Mouse (Mus musculus) midbrain, embryonic 12.5 days (tissue): ENCODE results near the gene Ranbp3. TPM values are rescaled to one million over a fixed set of nuclear protein-coding genes. Genes with fewer than 3 reads are reported as not detected.

Experiments used
- ATAC-seq: fragments of 200-750 bp; cut with Nextera tagmentation; 2 replicates; pipeline ENCODE4 v1.8.0; 2017; ENCODE audit warnings: low read depth, moderate TSS enrichment, moderate library complexity; ENCODE audit not compliant: low FRiP score
- H3K27ac ChIP-seq: fragments of 300-500 bp; sonication (generic); replicated peaks from 2 replicates; pipeline ENCODE4 v1.5.1; 2016; ENCODE audit warnings: mild to moderate bottlenecking
- H3K27me3 ChIP-seq: fragments of 300-500 bp; sonication (generic); 2 replicates; pipeline ENCODE4 v1.6.1; 2016; ENCODE audit warnings: mild to moderate bottlenecking
- H3K36me3 ChIP-seq: fragments of 300-500 bp; sonication (generic); 2 replicates; pipeline ENCODE4 v1.6.1; 2016
- H3K4me1 ChIP-seq: fragments of 300-500 bp; sonication (generic); 2 replicates; pipeline ENCODE4 v1.6.1; 2016
- H3K4me2 ChIP-seq: fragments of 300-500 bp; sonication (generic); replicated peaks from 2 replicates; pipeline ENCODE4 v1.6.1; 2016; ENCODE audit warnings: mild to moderate bottlenecking, moderate library complexity
- H3K4me3 ChIP-seq: fragments of 300-500 bp; sonication (generic); 2 replicates; pipeline ENCODE4 v1.5.1; 2016; ENCODE audit warnings: mild to moderate bottlenecking
- H3K9ac ChIP-seq: fragments of 300-500 bp; sonication (generic); replicated peaks from 2 replicates; pipeline ENCODE4 v1.6.1; 2016; ENCODE audit warnings: mild to moderate bottlenecking, moderate library complexity
- H3K9me3 ChIP-seq: fragments of 300-500 bp; sonication (generic); 2 replicates; pipeline ENCODE4 v1.6.1; 2016; ENCODE audit warnings: mild to moderate bottlenecking
- WGBS: fragments of 180-500 bp; shearing (Covaris S2); methylation state at CpG from one replicate; pipeline ENCODE4 v1.1.7; 2016; 5-methylcytosine and 5-hydroxymethylcytosine counted together
- polyA plus RNA-seq: library from polyadenylated mRNA; unstranded; fragments of >200 nt; fragmentation: Nextera tagmentation; extraction: Ambion mirVana; gene quantifications from 2 replicates; pipeline ENCODE4 v1.2.1, GENCODE M21; 2016

Gene Ranbp3
- polyA plus RNA-seq, 1 experiment from 2014 or later, result 115 TPM

DNA sequence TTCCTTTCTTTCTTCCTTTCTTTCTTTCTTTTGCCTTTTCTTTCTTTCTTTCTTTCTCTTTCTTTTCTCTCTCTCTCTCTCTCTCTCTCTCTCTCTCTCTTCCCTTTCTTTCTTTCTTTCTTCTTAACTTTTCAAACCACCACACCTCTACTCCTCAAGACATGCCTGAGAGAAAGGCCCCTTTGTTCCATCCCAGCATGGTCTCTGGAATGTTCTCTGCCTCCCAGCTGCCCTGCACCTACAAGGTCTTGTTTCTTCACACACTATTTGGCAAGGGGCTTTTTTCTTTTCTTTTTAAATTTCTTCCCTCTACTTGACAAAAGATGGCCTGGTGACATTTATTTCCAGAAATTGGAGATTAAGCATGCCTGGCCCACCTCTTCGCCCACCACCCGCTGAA is 56.6 kb downstream of the Ranbp3 start:
- ATAC-seq, result no peak
- no peak overlapping the region for H3K4me3 ChIP-seq
- H3K9me3 ChIP-seq, result no peaks in the 10 kb centered on the region
- H3K4me1 ChIP-seq, result peaks cover 18% of the 10 kb centered on the region; the same call in 1 of the 2 replicates
- no peaks in the 10 kb centered on the region; the same call in 1 of the 2 replicates for H3K27me3 ChIP-seq
- WGBS, result 51% methylated on average over 2 of the region's 2 CpGs
- no peak overlapping the region for H3K27ac ChIP-seq
- H3K9ac ChIP-seq, result no peak overlapping the region
- H3K4me2 ChIP-seq, result no peak overlapping the region
- H3K36me3 ChIP-seq, result no peaks in the 10 kb centered on the region

DNA sequence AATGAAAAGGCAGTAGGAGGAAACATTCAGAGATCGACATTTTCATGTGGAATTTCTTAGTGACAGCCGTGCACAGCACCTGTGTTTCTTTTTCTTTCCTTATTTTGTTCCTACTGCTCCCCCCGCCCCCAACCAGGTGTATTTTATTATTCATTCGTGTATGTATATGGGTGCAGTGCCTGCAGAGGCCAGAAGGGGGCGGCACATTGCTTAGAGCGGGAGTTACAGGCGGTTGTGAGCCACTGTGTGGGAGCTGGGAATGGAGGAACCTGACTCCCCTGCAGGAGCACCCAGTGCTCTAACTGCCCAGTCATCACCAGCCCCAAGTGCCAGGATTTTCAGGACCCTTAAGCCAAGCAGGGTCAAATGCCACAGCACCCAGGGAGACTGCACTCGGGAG is 63.4 kb downstream of the Ranbp3 start:
- no peak overlapping the region for H3K4me3 ChIP-seq
- peaks cover 6% of the 10 kb centered on the region; the same call in 1 of the 2 replicates for H3K27me3 ChIP-seq
- WGBS, result 46% methylated on average over 8 of the region's 8 CpGs
- no peak overlapping the region for H3K4me2 ChIP-seq
- H3K27ac ChIP-seq, result no peak overlapping the region
- no peak for ATAC-seq
- no peak overlapping the region for H3K9ac ChIP-seq
- no peaks in the 10 kb centered on the region for H3K36me3 ChIP-seq
- H3K9me3 ChIP-seq, result no peaks in the 10 kb centered on the region
- H3K4me1 ChIP-seq, result no peaks in the 10 kb centered on the region

DNA sequence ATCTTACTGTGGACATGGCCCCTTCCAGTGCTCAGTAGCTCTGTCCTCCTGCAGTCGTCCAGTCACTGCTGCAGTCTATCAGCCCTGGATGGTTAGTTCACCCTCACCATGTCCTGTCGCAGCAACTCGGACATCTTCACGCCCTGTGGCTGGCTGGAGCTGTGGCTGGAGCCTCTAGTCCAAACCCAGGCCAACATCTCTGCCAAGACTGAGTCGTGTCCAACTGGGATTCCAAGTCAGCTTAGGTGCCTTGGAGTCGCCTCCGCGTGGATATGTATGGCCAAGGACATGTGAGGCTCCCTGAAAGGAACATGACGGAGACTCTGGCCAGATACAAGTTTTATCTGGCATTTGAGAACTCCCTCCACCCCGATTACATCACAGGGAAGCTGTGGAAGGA is 65.1 kb downstream of the Ranbp3 start:
- no peak overlapping the region for H3K4me2 ChIP-seq
- no peaks in the 10 kb centered on the region for H3K36me3 ChIP-seq
- no peak overlapping the region for H3K9ac ChIP-seq
- H3K4me3 ChIP-seq, result no peak overlapping the region
- ATAC-seq, result no peak
- H3K27me3 ChIP-seq, result peaks cover 6% of the 10 kb centered on the region; the same call in 1 of the 2 replicates
- no peaks in the 10 kb centered on the region for H3K4me1 ChIP-seq
- H3K9me3 ChIP-seq, result no peaks in the 10 kb centered on the region
- WGBS, result 79% methylated on average over 10 of the region's 10 CpGs
- H3K27ac ChIP-seq, result no peak overlapping the region

DNA sequence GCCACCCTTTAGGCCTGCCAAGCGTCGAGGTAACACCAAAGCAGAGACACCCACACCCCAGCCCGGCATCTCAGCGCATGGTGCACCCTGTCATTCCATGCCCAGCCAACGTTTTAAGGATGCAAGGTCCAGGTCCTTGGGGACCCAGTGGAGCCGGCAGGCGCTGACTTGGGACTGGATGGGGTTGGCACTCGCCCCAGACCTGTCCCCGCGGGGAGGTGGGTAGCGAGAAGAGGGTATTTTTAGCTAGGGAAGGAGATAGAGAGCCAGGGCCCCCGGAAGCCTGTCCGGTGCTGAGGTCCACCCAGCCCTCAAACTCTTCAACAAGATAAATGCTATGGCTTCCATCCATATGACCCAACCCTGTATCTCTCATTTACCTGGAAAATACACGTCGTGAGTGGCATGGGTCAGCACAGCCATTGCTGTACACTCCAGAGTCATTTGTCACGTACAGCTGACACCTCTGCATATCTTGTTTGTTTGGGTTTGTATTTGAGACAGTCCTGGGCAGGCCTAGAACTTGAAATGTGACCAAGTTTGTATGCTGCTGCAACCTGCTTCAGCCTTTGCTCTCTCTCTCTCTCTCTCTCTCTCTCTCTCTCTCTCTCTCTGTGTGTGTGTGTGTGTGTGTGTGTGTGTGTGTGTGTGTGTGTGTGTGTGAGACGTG is 67.2 kb downstream of the Ranbp3 start:
- no peak for ATAC-seq

DNA sequence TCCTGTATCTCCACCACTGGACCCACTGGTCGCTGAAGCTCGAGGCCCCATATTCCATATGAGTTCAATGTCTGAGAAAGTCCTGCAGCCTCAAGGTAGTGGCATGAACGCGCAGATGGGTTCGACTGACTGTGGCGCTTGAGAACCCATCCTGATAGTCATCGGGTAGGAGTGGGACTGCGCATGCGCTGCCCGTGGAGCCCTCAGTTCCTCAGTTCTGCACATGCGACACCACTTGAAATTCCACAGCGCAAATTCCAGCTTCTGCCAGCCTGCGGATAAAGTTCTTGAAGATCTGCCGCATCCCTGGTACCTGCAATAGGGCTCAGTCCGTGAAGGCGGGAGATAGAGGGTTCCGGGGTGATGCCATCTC is 67.7 kb downstream of the Ranbp3 start:
- Histone ChIP-seq H3K4me3 (no peak overlapping the region), H3K9ac (no peak overlapping the region), H3K9me3 (no peaks in the 10 kb centered on the region), H3K27me3 (peaks cover 6% of the 10 kb centered on the region; the same call in 1 of the 2 replicates), H3K36me3 (no peaks in the 10 kb centered on the region), H3K27ac (no peak overlapping the region), H3K4me1 (no peaks in the 10 kb centered on the region), H3K4me2 (no peak overlapping the region)
- 86% methylated on average over 17 of the region's 17 CpGs for WGBS
- ATAC-seq, result no peak

More for the DNA sequence above, 67.2 kb downstream of the Ranbp3 start:
- WGBS, result 86% methylated on average over 17 of the region's 17 CpGs
- Histone ChIP-seq H3K9me3 (no peaks in the 10 kb centered on the region), H3K4me3 (no peak overlapping the region), H3K4me1 (no peaks in the 10 kb centered on the region), H3K27me3 (peaks cover 6% of the 10 kb centered on the region; the same call in 1 of the 2 replicates), H3K4me2 (no peak overlapping the region), H3K27ac (no peak overlapping the region), H3K36me3 (no peaks in the 10 kb centered on the region), H3K9ac (no peak overlapping the region)

DNA sequence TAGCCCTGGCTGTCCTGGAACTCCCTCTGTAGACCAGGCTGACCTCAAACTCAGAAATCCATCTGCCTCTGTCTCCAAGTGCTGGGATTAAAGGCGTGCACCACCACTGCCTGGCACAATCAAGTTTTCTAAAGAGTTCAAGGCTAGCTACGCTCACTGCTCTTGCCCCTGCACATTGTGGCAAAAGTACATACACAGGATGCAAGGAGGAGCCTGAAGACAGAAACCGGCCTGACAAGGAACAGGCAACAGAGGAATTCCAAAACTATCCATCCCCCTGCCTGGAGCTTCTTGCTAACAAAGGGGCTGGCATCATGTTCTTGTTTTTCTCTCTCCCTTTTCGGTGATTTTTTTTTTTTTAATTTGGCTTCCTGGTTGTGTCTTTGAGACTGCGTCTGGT is 71.1 kb downstream of the Ranbp3 start:
- H3K9ac ChIP-seq, result no peak overlapping the region
- H3K4me1 ChIP-seq, result no peaks in the 10 kb centered on the region
- no peaks in the 10 kb centered on the region for H3K9me3 ChIP-seq
- H3K36me3 ChIP-seq, result no peaks in the 10 kb centered on the region
- ATAC-seq, result no peak
- H3K27ac ChIP-seq, result no peak overlapping the region
- 69% methylated on average over 5 of the region's 5 CpGs for WGBS
- no peak overlapping the region for H3K4me2 ChIP-seq
- peaks cover 10% of the 10 kb centered on the region for H3K27me3 ChIP-seq
- H3K4me3 ChIP-seq, result no peak overlapping the region

DNA sequence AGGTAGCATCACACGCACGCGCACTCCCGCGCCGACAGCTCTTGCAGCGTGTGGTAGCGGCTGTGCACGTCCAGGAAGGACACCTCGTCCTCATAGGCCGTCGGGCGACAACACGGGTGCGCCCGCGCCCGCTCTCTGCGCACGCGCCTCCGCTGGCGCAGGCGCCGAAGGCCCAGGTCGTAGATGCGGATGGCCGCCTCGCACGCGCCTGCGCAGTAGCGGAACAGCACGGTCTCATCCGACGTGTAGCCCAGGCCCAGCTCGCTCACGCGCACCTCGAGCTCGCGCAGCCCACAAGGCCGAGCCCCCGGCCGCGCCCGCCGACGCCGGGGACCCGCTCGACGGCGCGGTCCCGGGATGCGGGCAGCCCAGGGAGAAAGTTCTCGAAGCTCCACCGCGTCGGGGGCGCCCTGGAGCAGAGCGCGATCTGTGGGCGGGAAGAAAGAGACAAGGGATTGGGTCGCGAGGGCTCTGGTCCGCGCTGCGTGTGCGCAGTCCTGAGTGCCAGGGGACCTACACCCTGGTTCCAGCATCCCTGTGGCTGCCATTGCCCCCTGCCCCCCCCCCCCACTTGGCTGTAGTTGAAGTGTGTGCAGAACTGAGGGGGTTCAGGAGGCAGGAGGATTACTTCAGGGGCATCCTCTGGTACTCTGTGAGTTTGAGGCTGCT is 78.4 kb downstream of the Ranbp3 start:
- peak overlapping the region; percentile 31 for H3K4me3 ChIP-seq
- WGBS, result 20% methylated on average over 71 of the region's 71 CpGs
- H3K27me3 ChIP-seq, result peaks cover 80% of the 10 kb centered on the region
- H3K36me3 ChIP-seq, result no peaks in the 10 kb centered on the region
- peak; percentile 71 for ATAC-seq
- H3K27ac ChIP-seq, result no peak overlapping the region
- no peak overlapping the region for H3K9ac ChIP-seq
- H3K4me1 ChIP-seq, result no peaks in the 10 kb centered on the region
- H3K4me2 ChIP-seq, result peak overlapping the region; percentile 36
- no peaks in the 10 kb centered on the region for H3K9me3 ChIP-seq

DNA sequence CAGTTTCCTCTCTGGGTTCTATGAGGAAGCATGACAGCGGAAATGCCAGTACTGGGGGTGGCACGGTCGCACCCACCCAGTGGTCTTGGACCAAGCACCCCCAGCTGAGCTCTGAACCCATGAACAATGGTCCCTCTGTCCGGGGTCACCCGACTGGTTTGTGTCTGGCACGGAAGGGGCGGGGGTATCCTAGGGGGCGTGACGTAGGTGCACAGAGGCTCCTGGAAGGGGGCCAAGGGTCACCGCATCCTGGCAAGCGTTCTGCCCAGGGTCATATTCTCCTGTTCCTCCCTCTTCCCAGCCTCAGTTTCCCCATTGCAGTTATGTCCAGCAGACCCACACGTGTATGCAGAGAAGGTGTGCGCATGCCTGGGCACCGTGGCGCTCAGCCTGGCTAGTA is 80.4 kb downstream of the Ranbp3 start:
- H3K4me3 ChIP-seq, result no peak overlapping the region
- H3K36me3 ChIP-seq, result no peaks in the 10 kb centered on the region
- no peak overlapping the region for H3K27ac ChIP-seq
- WGBS, result 25% methylated on average over 15 of the region's 15 CpGs
- no peak for ATAC-seq
- peaks cover 89% of the 10 kb centered on the region for H3K27me3 ChIP-seq
- H3K4me2 ChIP-seq, result no peak overlapping the region
- H3K4me1 ChIP-seq, result peaks cover 13% of the 10 kb centered on the region
- no peaks in the 10 kb centered on the region for H3K9me3 ChIP-seq
- no peak overlapping the region for H3K9ac ChIP-seq

DNA sequence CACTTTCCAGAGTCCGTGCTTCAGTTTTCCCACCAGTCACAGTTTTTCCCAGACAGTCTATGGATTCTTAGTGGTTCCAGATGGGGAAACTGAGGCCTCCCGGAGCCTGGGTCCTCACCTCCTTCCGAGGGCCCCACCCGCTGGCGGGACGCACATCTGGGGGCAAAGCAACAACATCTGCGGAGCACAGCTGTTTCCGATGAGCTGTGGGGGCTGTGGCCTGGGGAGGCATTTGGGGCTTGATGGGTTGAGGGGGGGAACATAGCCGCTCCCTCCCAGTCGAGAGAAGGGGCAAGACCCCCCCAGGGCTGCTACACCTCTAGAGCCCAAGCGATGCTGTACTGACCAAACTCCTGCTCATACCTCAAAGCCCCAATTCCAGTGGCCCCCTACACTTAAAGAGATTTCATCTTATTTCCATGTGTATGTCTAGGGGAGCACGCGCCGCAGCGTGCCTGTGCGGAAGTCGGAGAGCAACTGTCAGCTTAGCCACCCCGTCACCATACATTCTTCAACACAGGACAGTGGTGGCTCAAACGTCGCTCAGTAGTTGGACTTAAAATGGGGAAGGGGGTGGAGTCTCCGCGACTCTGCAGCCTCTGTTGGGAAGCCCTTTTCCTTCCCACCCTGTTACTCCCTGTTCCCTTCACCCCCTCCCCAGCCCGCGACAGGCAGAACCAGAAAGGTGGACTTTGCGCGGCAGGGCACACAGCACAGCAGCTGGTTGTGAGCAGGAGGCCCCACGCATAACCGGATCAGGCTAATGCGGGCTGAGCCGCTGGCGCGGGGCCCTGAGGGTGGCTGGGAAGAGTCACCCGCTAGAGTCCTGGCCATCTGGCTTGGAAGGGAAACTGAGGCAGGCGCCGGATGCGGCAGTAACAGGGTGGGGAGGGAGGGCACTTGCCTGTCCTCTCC is 81.4 kb downstream of the Ranbp3 start:
- no peaks in the 10 kb centered on the region for H3K36me3 ChIP-seq
- no peak overlapping the region for H3K27ac ChIP-seq
- H3K4me1 ChIP-seq, result peaks cover 17% of the 10 kb centered on the region
- WGBS, result 15% methylated on average over 36 of the region's 36 CpGs
- no peak overlapping the region for H3K4me2 ChIP-seq
- no peak overlapping the region for H3K9ac ChIP-seq
- ATAC-seq, result no peak
- H3K4me3 ChIP-seq, result no peak overlapping the region
- peaks cover 100% of the 10 kb centered on the region for H3K27me3 ChIP-seq
- H3K9me3 ChIP-seq, result no peaks in the 10 kb centered on the region

DNA sequence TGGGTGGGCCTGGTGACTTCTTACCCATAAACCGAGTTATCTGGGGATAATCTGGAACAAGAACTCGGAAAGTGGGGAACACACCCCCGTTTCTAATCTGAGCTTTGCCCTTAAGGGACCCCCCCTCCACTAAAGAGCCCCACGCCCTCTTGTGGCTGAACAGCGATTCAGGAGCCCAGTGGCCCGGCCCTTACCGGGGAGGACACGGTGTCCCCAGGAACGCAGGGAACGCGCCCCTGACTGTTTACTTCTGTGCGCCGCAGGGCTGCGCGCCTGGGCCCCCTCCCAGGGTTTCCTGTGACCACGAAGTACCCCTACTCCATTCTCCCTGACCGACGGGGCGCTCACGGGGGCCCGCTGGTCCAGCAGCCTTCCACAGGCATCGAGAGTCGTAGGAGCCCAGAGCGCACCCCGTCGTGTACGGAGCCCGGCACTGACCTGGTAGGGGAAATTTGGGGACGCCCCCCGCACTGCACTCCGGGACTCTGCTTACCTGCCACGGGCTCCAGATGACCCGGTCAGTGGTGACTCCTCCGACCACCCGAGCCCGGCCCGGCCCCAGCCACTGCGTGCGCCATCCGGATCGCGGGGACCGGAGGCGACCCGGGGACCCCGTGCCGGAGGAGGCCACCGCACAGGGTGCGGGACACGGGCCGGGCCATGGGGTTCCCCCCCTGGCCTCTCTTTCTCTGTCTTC is 83.8 kb downstream of the Ranbp3 start:
- Histone ChIP-seq H3K4me1 (peaks cover 23% of the 10 kb centered on the region), H3K4me3 (peak overlapping the region; percentile 41), H3K4me2 (peak overlapping the region; percentile 57), H3K27ac (no peak overlapping the region), H3K36me3 (no peaks in the 10 kb centered on the region), H3K9me3 (no peaks in the 10 kb centered on the region), H3K9ac (peak overlapping the region; percentile 28), H3K27me3 (peaks cover 96% of the 10 kb centered on the region)
- ATAC-seq, result peak; percentile 9; the same call in 1 of the 2 replicates
- 3% methylated on average over 41 of the region's 51 CpGs for WGBS

DNA sequence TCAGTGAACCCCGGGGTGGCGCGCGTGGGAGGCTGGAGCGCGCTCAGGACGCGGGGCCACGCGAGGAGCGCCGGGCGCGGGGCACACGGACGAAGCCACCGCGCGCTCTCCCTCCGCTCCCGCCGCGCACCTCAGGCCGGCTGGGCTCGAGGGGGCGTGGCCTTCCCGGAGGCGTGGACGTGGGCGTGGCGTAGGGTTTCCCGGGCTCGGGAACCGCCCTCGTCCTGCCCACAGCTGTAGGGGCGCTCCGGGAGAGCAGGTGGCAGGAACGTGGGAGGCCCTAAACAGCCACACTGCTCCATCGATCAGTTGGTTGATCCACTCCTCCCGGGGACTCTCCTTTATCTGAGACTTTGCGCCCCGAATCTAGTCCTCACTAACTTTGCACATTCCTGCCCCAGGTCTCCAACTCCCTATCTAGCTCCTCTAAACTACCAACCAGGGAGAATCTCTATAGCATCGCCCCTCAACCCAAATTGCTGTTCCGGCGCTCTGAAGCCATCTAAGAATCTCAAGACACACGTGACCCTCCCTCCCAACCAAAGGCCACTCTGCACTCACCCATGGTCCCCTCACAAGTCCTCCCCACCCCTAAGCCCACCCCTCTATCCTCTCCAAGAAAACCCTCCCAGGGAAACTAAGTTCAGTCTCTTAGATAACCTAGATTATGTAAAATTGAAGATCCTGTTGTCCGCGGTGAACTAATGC is 84.5 kb downstream of the Ranbp3 start, which contains the start of gene Nrtn:
Gene Nrtn, minus strand, starts transcription at position 115 of the 708 bp plus-strand sequence.
- H3K9ac ChIP-seq, result peak within 1 kb of the TSS; percentile 28
- no peaks in the 10 kb centered on the region for H3K36me3 ChIP-seq
- peaks cover 29% of the 10 kb centered on the region for H3K4me1 ChIP-seq
- H3K27ac ChIP-seq, result no peak within 1 kb of the TSS; the same call in 1 of the 2 replicates
- peak within 1 kb of the TSS; percentile 41 for H3K4me3 ChIP-seq
- 1% methylated on average over 48 of the region's 48 CpGs for WGBS
- H3K9me3 ChIP-seq, result no peaks in the 10 kb centered on the region
- H3K27me3 ChIP-seq, result peaks cover 89% of the 10 kb centered on the region
- peak within 1 kb of the TSS; percentile 57 for H3K4me2 ChIP-seq
- ATAC-seq, result peak; percentile 10
